Mouse (Mus musculus): Measurements from ENCODE around the gene Gpa33.

GRCm38 (mm10) chr1:166117866-166118639, 12.0 kb upstream of the Gpa33 start:
- TF ChIP-seq CTCF (IDR thresholded peaks at IDR 0.05; ENCODE audit: low read depth) (no peak), EP300 (IDR thresholded peaks at IDR 0.05; ENCODE audit: low read depth) (no peak)
